Mouse (Mus musculus) left cerebral cortex, adult 11 months (tissue): ENCODE measurements around the gene Fbxl13.

ENCODE experiments used
- DNase-seq: peaks from one replicate; pipeline ENCODE4 v3.0.0; 2022; ENCODE audit warnings: low spot score

Fbxl13 gene

DNA sequence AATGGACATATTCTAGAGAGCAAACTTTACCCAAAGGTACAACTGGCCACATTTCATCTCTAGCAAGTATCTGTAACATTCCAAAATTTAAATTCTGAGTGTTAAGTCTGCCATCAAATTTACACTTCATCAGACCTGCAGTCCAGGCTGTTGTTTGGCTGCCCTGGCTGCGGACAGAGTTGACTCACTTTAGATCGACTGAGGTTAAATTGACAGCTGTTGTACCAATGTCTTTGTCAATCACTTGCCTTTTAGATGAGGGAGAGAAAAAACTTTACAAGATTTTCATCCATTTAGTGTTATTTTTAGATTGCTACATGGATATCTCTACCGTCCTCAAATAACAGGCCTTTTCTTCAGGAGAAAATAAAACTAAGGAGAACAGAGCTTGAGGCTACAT, 126.3 kb downstream of the Fbxl13 start:
- DNase-seq = no peak

DNA sequence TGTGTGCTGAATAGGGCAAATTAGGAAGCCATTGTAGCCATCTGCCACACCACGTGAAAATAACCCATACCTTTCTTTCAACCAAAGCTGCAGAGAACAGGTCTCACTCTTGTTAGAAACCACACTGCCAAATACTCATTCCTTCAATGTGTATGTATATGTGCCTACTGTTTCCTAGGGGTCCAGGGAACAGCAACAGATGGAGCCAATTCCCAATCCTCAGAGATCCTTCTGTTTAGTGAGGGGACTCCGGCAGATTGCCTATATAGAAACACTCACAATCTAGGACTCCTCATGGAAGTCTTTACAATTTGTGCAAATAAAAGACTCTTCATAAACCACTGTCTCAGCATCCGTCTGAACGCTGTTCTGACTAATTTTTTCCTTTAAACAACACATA, 127.2 kb downstream of the Fbxl13 start:
- no peak for DNase-seq

DNA sequence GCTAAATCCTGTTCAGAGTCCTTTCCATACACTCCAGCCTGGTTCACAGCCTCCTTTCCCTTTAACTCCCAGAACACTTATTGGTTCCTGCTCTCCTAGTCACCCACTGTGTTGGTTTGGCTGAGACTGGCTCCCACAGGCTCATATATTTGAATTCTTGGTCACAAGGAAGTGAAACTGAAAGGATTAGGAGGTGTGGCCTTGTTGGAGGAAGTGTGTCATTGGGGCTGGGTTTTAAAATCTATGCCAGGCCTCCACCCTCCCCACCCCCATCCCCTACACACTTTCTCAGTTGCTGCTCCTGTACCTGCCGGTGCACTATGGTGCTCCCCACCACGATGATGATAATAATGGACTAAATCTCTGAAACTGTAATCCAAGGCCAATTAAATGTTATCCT, 127.9 kb downstream of the Fbxl13 start:
- DNase-seq = no peak

DNA sequence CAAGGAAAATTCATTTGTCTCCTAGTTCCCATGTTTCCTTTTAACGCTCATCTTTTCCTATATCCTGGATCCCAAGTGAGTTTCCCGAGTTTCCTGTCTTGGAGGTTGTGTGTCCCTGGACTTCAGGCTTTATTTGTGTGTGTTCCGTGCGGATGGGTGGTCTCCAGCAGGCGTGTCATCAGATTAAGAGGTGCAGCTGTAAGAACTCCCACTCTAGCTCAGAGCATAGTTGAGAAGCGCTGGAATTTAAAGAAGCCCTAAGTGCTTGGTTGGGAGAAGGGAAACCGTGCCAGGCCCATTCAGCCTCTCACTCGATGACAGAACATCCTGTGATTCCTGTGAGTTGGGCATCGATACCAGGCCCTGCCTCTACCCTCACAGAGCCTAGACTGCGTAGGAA, 132.1 kb downstream of the Fbxl13 start:
- DNase-seq = no peak

DNA sequence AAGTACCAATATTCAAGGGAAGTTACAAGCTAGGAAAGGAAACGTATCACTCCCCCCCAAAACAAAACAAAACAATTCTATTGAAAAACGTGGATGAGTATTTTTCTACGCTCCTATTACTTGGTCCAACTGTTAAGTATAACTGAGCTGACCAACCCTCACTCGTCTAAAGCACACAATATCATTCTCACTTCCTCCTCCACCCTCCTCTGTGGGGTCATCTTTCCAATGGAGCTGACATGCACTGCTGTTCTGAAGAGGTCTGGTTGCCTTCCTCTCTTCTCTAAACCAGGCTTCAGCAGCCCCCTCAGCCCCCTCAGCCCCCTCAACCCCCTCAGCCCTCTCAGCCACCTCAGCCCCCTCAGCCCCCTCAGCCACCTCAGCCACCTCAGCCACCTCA, 135.6 kb downstream of the Fbxl13 start:
- no peak for DNase-seq

DNA sequence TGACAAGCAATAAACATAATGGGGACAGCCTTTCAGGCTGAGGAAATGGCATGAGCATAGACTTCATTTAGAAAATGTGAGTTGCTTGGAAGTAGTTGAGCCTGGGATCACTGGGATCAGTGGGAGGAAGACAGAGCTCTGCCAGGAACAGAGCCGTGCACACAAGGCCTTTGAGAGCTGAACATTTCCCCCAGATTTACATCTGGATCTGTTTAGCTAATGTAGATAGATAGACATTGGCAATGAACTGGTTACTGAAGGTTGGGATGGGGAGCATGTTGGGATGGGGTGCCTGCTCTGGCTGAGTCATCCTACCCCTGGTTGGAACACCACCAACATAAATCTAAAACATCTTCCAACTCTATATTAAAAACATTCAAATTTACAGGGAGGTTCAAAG, 138.5 kb downstream of the Fbxl13 start:
- no peak for DNase-seq

DNA sequence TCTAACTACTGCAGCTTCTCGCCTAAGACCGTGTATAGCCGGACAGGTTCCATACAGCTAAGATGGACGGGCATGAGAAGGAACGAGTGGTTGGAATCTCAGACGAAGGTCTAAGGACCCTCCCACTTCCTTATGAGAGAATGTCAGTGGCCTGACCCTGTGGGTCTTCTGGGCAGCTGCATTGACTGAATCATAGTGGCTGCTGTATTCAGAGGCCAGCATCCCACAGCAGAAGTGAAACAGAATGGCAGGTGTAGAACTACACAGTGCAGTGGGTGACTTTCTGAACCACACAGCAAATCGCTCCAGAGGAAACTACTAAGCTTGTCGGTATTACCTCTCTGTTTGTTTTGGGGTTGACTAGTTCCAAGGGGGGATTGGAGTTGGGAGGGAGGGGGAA, 140.3 kb downstream of the Fbxl13 start:
- DNase-seq = no peak

DNA sequence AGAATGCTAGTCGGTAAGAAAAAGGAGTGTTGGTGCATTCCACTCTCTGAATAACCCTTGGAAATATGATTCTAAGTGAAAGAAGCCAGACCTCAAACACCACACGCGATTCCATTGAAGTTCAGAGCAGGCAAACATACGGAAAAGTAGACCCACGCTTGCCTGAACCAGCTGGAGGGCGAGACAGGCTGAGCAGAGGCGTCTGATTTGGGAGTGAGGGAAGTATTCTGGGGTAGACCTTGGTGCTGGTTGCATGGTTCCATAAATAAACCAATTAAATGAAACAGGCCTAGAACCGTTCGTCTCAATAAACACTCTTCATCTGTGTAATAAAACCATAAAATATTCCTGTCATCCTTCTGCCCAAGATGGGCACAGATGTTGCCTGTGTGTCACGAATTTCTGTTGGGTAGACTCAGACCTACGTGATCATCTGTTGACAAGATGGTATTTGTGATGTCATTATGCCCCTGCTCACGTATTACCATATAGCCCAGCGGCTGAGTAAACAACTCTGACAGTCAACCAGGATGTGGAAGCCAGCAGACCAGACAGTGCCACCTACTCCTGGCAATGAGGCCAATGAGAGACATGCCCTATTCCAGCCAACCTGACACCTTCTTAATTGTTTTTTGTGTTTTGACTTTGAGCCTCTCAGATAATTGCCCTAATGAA, 142.4 kb downstream of the Fbxl13 start:
- DNase-seq = no peak

DNA sequence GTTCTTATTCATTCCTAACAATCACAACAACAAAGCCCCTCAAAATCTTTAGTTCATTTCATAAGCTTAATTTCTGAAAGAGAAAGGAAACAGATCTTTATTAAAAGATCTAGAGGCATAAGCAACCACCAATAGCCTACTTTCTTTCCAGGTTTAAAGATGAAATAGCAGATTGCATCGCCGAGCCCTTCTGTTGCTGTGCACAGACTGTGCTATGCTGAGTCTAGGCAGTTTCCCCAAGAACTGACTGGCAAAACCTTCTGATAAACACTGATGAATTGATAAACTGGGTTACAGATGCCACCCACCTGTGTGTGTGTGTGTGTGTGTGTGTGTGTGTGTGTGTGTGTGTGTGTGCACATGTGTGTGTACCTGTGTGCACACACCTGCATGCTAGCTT, 144.5 kb downstream of the Fbxl13 start:
- DNase-seq = no peak

DNA sequence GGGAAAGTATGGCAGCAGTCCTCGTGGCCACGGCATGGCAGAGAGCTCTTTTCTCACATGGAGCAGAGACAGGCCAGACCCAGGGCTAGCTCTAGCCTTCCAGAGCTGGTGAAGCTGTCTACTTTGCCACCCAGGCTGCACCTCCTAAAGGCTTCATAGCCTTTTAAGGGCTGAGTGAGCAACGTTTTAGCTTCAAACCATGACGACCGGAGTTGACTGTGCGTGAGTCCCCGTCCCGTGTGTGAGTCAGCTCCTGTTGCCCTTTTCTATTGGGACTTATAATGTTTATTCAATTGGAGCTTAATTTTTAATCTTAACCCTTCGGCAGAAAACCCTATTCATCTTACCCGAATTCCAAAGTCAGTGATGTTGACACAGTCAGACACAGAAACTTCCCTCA, 145.3 kb downstream of the Fbxl13 start:
- no peak for DNase-seq

DNA sequence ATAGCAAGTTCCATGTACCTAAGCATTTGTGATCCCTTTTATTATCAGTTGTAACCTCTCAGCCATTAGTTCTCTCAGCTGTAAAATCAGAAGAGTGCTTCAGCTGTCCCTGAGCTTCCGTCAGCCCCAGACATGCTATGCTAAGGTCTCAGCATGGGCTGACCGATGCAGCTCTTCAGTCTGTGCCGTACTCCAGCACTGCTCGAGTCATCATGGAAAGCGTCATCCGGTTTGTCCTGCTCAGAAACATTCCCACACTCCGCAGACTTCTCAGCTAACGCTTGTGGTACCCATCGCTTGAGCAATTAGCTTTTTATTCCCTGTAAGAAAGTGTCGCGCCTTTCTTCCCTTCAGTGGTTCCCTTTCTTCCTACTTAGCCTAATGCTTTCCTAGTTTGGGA, 146.5 kb downstream of the Fbxl13 start:
- no peak for DNase-seq

DNA sequence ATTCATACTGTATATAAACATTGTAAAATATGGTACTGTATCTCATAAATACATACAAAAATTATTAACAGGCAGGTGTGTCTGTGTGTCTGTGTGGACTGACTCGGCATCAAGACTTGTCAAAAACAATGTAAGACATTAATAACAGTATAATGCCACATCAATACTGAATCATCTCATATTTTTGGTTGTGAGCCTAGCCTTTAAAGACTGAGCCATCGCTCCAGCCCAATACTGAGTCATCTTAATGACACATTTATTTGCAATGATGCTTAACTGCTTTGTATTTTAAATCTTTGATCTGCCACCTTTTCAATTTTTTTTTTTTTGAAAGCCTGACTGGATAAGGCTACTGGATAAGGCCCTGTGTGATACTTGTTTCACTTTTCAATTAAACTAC, 146.9 kb downstream of the Fbxl13 start:
- DNase-seq = no peak

DNA sequence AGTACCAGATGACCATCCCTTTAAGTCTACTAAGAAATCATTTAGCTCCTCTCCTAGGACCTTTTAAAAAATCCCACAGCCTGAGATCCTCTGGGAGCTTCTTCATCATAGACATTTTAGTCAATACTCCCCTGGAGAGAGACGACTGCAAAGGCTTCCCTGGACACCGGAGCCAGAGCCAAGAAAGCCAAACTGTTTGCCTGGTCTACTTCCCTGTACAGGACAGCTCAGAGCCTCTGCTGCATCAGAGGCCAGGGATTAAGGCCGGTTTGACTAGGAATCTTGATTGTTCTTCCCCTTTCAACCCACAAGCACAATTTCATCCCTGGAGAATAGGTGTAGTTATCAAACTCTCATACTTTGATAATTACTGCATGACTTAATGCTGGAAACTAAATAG, 148.6 kb downstream of the Fbxl13 start:
- no peak for DNase-seq

DNA sequence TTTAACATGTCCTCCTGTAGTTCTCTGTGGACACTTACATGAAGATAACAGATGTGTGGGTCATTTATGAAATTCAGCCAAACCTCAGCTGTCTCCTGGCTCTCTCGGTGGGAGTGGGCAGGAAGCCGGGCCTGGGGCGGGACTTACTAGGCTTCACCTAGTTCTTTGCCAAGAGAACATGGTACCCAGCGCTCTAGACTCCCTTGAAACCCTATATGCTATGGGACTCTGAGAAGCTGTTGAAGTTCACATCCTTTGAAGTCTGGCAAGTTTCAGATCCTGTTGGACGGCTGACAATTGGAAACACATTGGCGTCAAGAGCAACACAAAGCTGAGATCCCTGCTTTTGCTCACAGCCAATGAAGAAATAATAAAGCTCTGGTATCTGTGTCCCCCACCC, 149.1 kb downstream of the Fbxl13 start:
- no peak for DNase-seq

DNA sequence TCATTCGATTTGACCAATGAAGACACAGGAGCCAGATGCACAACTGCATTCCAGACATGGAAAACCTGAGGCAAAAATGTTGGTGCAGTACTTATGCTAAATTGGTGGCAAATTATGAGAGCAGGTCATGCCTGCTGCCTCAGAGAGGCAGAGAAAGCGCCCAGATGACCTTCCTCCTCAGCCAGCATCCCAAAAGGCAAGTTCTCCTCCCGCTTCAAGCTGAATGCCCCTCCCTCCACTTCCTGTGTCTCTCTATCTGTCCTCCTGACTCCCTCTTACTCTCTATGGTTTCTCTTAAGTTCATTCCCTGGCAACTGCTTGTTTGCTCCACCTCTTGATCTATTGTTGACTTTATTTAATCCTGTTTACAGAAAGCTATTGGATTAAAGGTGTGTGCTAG, 150.7 kb downstream of the Fbxl13 start:
- DNase-seq = no peak

DNA sequence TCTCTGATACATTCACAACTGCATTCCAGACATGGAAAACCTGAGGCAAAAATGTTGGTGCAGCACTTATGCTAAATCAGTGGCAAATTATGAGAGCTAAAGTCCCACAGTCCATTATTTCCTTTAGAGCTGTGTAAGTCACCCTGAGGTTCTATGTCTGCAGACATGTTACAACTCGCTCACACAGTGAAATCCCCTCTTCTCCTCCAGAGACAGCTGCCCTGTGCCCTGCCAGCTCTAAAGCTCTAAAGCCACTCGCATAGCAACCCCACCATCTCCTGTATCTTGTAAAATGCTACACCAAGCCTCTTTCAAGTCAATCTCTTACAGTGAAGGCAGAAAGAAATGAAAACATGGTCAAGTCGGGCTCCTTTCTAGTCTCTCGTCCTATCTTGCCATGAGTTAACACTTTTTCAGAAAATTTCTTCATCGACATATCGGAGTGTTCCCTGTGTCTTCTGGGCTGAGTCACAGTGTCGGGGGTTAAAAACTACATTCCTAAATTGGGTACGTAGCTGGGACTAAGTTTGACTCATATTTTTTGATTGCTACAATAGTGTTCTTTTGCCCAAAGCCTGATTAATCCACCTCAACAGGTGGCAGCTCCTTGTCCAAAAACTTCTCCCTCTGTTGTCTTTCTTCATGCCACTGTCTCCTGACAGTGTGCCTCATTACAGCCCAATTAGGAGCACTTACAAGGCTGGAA, 152.0 kb downstream of the Fbxl13 start:
- no peak for DNase-seq

DNA sequence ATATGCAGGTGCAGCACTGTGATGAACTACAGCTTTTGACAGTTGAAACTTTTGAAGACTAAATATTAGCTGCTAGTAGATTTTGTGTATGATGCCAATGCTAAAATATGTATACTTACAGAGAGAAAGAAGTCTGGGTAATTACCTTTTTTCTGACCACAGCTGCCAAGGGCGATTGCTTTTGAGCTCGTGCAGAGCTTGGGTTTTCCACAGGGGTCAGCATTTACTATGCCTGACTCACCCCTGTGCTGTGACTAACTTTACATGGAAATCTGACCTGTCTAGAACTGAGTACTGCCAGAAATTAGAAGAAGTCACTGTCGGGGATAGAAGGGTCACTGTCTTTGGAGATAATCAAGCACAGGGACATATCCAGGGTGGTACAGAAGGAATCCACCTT, 153.2 kb downstream of the Fbxl13 start:
- DNase-seq = no peak

DNA sequence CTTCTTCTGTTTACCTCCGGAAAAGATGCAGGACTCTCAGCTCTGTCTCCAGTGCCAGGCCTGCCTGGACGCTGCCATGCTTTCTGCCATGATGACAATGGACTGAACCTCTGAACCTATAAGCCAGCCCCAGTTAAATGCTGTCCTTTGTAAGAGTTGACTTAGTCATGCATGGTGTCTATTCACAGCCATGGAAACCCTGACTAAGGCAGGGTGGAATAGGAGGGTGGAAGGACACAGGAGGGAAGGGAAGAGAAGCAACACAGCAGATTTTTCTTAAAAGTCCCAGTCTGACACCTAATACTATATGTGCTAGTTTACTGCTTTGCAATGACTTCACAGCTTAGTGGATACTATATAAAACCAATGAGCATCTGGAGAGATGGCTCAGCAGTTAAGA, 154.0 kb downstream of the Fbxl13 start:
- DNase-seq = no peak

DNA sequence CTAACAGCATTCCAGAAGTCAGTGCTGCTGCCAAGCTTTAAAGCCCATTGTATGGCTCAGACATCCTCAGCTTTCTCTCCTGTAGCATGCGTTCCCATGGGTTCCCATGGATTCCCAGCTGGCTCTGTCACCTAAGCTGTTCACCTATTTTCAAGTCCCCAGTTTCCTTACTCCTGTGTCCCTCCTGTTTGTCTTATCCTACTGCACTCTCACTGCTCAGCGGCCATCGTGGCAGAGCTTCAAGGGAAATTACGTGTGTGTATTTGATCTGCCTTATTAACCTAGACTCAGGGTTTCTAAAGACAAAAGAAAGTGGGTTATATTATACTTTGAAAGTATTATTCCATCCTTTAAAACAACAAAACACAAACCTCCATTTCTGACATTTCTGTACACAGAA, 156.3 kb downstream of the Fbxl13 start:
- no peak for DNase-seq

DNA sequence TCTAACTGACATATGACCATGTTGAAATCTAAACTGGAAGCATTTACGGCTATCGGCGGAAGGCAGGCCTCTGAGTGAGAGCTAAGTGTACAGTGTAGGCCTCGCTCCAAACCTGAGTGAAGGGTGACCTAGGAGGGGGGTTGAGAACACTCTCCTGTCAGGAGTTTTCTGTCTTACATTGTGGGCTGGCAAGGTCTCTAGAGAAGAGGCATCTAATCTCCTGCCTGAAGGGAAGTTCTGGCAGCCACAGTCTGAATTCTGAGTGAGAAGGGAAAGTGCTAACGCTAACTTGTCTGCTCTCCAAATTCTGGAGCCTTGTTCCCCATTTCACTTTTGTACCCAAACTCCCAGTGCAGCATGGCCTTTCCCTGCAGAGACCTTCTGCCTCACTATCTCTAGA, 156.9 kb downstream of the Fbxl13 start:
- no peak for DNase-seq

DNA sequence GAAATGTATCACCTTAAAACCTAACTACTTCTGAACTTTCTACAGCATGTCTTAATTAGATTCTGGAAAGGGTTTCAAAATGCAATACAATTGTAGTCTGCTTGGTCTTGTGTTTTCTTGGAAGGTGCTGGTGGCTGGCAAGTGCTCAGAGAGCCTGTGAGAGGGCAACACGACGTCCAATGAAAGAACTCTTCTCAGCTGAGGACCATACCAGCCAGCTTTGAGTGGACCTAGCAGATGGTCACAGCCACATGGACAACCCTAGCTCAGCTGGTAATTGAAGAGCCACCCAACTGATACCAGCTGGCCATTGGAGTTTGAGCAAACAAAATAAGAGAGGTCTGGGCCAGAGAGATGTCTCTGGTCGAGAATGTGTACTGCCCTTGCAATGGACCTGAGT, 157.7 kb downstream of the Fbxl13 start:
- DNase-seq = no peak

DNA sequence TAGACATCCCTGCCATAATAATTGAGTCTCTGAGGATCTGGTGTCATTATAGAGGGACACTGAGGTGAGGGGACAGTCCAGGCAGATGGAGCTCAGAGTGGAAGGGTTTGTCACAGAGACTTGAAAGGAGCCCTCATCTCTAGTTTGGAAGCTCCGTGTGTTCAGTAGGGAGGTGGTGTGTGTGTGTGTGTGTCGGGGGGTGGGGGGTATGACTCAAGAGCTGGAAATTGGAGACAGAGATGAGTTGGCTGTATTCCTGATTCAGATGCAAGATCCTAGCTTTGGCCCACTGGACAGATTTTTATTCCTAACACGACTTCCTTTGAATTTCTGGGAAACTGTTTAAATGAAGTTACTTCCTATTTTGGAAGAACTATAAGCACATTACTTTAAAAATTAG, 158.1 kb downstream of the Fbxl13 start:
- no peak for DNase-seq

DNA sequence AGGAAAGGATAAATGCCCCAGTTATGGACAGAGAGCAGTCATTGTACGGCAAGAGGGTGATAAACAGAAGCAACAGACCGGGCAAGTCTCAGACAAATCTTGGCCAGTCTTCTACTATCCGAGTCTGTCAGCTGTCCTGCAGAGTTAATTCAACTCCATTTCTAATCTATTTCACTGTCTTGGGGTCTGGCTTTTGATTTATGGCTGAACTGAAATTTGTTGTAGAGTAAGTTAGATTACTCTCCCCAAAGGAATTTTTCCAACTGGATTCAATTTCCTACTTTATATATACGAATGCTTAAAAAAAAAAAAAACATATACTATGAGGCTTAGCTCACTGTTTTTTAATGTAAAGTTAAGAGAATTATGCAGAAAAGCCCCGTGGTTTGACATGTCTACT, 158.6 kb downstream of the Fbxl13 start:
- no peak for DNase-seq

DNA sequence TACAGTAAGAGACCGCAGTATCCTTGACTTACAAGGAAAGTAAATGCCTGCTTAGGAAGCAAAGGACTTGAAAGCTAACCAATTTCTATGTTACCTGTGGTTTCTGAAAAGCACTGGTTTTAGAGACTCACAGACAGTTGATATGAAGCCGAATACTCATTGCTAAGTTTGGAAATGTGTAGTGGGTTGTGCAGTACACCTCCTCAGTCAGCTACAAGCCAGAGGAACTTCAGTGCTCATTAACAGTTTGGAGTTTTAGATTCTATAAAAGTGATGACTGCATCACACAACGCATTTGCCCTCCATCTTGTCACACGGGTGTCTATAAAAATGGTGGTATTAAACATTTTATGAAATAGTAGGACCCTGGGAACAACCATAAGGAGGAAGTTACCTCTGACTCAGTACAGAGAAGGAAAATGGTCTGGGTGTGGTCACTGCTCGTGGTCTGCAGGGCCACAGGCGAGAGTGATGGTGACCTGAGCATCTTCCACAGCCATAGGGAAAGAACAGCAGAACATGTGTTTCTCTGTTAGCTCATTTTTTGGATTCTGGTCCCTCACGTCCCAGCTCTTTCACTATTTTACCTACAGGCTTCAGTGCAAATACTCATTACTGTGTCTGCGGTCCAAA, 160.1 kb downstream of the Fbxl13 start:
- no peak for DNase-seq
